Mouse (Mus musculus): ENCODE data around the gene Slc38a1. TPM values are rescaled to one million over a fixed set of nuclear protein-coding genes. Genes with fewer than 3 reads are reported as not detected.

Slc38a1 gene
- total RNA-seq, 2 experiments from 2014 or later, result 3.1 to 4.1 TPM

DNA sequence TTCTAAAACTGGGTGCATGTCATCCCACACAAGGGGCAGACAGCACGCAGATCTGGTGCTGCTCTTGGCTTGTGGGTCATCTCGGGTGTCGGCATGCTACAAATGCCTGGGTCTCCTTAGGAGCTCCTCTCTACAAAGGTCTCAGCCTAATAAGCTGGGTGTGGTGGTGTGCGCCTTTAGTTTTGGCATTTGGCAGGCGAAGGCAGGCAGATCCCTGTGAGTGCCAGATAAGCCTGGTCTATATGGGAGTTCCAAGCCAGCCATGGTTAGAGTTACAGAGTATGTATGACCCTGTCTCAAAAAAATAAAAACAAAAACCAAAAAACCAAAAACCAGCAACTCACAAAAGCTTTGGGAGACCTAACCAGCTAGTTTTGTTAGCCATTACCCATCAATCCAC is 65.7 kb downstream of the Slc38a1 start:
- intact Hi-C loops (cut with DNase I; ENCODE audit: low total_unique reads), result no loop called here
- no peak for DNase-seq

DNA sequence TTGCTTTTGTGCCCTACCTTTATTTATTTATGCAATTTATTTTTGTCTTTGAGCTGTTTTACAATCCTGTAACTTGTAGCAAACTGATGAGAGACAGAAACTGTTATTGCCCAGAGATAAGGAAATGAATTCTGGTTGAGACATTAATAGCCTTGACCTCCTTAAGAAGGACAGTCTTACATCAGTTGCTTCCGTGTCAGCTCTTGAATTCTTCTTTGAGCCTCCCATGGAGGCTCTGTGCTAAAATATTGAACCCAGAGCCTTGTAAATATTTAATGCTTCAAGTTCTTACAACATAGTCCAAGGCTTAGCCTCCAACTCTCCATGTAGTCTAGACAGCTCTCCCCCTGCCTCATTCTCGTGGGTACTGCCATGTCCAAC is 73.7 kb downstream of the Slc38a1 start:
- intact Hi-C loops (cut with DNase I; ENCODE audit: low total_unique reads), result loop anchor here (5.0 kb wide), 1 partner anchor 93 kb away; no protein-coding TSS in a partner anchor
- DNase-seq, result no peak

DNA sequence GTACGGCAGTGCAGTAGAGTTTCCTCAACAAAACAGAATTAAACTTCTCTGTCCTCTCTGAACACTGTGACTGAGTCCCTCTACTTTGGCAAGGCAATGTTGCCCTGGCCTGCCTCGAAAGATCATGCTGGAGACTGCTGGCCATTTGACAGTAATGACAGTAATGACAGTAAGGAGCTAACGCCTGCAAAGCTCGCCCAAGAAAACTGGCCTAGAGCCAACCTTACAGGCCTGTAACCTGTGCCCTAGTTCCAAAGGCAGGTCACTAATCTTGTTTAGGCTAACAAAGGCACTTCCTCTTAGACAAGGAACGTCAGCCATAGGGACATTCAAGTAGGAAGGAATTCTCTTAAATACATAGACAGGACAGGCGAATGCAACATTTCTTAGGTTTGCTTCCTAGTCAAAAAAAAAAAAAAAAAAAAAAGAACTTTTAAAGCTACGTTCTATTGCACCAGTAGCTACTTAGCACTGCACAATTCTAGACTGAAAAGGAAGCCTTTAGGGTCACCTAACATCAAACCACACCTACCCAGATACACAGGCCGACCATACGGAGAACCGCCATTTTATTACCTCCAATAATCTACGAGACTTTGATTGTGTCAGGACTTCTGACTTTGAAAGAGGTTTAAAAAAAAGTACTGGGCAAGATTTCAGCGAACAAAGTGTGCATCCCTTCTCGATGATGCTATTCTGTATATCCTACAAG is 74.3 kb downstream of the Slc38a1 start:
- intact Hi-C loops (cut with DNase I; ENCODE audit: low total_unique reads), result loop anchor here (5.0 kb wide), 1 partner anchor 94 kb away; no protein-coding TSS in a partner anchor
- DNase-seq, result no peak

DNA sequence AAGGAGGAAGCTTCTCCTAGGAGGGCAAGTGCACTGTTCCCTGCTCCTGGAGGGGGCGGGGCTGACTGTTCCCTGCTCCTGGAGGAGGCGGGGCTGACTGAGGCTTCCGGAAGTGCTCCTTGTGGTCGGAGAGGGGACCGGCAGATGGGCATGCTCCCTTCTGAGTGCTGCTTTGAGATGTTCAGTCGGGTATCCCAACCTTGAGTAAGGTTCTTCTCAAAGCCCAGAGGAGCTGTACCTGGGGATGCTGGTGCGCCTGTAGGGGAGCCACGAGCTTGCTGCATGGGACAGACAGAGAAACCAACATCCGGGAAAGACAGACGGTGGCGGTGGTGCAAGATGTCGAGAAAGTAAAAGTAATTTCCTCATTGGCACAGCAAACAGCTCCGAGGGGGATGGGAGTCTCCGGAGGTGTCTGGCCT is 75.9 kb downstream of the Slc38a1 start:
- DNase-seq, result peak; percentile 56

DNA sequence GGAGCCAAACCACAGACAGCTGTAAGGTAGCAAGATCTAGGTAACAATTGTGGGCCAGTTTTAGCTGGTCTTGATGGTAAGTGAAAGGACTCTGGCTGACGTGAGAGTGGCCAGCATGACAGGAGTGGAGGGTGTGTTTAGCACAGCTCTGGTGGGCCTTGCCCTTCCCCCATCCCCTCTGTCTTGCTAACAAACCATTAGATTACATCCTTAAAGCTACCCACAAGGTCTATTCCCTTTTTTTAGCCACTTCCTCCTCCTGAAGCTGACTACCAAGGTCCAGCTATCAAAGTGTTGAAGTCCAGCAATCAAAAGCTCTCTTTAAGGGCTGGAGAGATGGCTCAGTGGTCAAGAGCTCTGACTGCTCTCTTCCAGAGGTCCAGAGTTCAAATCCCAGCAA is 78.9 kb downstream of the Slc38a1 start:
- DNase-seq, result no peak
- intact Hi-C loops (cut with DNase I; ENCODE audit: low total_unique reads), result no loop called here

More for the DNA sequence above, 75.9 kb downstream of the Slc38a1 start:
- intact Hi-C loops (cut with DNase I; ENCODE audit: low total_unique reads), result loop anchor here (5.0 kb wide), 1 partner anchor 95 kb away; no protein-coding TSS in a partner anchor

DNA sequence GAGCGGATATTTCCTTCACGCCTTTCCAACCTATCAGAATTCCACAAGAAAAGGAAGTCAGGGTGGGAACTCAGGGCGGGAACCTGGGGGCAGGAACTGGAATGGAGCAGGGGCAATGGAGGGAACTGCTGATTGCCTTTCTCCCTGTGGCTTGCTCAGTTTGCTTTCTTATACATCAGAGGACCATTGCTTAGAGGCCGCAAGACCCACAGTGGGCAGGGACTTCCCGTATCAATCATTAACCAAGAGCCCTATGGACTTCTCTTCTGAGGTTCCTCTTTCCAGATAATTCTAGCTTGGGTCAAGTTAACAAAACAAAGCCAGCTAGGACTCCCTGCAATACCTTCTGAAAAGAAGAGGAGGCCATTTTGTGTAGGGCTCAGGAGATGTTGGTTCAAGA is 80.2 kb downstream of the Slc38a1 start:
- intact Hi-C loops (cut with DNase I; ENCODE audit: low total_unique reads), result no loop called here
- no peak for DNase-seq

DNA sequence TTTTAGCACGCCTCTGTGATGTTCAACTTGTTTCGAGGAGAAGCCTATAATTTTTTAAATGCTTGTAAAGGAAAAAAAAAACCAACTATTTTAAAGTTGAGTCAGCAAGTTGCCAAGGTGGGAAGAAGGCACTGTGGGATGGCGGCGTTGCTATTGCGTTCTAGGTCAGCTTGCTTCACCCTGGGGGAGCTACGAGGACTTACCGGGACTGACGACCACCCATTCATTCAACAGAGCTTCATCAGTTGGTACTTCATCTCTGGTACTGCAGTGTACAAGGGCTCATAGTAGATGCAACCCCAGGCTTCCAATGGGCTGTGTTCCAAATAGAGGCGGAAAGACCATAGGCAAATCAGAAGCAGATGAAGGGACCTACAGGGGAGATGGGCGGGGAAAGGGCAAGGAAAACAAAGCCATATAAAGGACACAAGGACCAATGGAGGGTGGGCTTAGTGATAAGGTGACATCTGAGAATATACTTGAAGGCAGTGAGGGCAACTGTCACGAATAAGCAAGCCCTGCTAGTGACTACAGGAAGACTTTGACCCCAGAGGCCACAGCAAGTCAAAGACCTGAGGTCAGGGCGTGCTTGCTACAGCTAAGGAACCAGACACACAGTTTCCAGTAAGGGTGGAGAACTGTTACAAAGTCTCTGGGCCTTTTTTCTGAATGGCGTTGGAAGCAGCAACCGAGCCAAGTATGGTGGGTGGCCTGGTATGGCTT is 82.0 kb downstream of the Slc38a1 start:
- intact Hi-C loops (cut with DNase I; ENCODE audit: low total_unique reads), result no loop called here
- peak; percentile 20 for DNase-seq

DNA sequence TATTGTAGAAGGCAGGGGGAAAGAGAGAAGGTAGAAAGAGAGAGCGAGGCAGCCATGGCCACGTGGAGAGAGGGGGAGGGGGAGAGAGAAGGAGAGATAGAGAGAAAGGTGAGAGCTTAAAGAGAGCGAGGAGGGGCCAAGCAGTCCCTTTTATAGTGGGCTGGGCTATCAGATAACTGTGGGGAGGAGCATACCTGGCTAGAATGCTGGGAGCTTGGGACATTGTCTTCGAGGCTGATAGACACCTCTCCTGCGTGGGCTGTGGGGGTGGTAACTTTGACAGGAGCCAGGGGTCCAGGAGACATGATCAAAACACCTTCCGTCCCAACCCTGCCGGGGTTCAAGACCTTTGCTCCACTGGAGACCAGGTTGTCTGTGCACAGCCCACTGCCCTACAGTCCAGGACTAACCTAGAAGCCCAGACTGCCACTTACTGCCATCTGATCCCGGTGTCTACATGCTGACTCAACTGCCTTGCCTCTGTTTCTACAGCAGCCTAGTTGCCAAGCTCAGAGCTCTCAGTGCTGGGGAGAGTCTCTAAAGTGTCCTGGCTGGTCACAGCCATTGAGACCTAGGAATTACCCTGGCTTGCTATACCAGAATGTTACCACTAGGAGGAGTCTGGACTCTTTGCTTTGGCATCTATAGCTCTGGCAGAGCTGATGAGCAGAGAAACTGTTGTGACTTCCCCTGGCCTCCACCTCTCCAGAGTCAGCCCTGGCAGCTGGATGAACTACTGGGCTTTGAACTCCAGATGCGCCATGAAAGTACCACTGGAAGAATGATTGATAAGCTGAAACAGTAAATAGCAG is 90.9 kb downstream of the Slc38a1 start:
- peak; percentile 23 for DNase-seq
- intact Hi-C loops (cut with DNase I; ENCODE audit: low total_unique reads), result loop anchor here (5.0 kb wide), 1 partner anchor 116 kb away; no protein-coding TSS in a partner anchor

DNA sequence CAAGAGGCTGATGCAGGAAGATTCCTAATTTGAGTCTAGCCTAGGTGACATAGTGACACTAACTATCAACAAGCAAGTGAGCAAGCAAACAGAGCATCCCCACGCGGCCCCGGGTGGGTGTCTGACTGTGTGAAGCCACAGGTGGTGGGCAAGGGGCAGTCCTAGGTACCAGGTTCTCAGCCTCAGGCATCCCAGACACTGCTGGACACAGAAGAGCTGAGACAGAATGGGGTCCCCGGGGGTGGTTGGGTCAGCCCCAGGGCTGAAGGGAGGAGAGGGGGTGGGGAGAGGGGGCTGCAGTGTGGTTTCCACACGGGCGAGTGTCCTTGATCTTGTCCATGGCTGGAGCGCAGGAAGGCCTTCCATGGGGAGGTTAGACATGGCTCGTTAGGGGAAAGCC is 91.6 kb downstream of the Slc38a1 start:
- intact Hi-C loops (cut with DNase I; ENCODE audit: low total_unique reads), result loop anchor here (5.0 kb wide), 1 partner anchor 116 kb away; no protein-coding TSS in a partner anchor
- DNase-seq, result no peak

DNA sequence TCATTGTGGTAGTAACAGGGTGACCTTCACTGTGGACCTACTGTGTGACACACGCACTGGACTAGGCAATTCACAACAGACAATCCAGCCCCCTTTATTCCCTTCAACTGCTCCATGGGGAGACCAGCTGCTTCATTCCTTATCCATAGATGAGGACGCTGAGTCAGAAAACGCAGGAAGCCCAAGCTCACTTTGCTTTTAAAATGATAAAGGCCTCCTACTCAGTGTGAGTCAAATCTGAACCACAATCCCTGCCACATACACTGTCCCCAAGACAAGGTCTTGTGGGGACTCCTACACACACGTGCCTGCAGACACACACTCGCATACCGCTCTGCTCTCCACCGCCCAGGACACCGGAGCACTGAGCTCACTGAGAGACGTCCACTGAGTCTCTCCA is 94.3 kb downstream of the Slc38a1 start:
- intact Hi-C loops (cut with DNase I; ENCODE audit: low total_unique reads), result loop anchor here (10.0 kb wide), 1 partner anchor 406 kb away; no protein-coding TSS in a partner anchor

DNA sequence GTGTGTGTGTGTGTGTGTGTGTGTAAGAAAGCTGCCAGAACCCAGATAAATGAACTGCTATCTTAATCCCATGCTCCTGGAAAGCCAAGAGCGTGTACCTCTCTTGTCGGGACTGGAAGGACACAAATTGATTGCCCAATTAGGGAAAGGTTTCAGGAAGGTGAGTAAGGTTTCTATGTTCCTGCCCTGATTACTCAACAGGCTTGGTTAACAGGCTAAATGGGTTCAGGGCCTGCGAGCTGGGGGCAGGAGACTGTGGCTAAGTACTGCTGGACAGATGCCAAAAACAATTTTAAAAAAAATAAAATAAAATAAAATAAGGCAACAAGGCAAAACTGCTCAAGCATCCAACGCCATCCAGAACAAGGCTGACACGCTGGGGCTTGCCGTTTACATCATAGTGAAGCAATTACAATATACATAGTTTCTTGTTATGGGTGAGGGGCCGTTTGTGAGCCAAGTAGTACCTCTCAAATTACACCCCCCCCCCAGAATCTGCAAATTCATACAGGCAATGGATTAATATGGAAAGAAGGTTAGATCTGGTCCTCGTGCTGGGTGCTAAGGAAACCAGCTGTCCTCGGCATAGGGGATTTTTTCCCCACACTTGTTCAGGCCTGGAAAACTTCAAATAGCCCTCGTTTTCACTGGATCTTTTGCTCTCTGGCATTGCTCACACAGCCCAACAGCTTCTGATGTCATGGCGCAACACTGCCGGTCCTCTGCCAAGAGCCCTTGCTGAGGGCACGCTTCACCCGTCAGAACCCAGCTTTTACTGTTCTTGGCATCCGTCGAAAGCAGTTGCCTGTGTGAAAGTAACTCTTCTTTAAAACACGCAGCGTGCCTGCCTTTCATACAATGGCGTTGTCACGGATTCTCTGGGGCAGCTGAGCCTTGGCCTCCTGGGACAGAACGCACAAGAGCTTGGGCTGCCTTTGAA is 95.2 kb downstream of the Slc38a1 start:
- intact Hi-C loops (cut with DNase I; ENCODE audit: low total_unique reads), result loop anchor here (10.0 kb wide), 1 partner anchor 407 kb away; no protein-coding TSS in a partner anchor
- DNase-seq, result peak; percentile 55

More for the DNA sequence above, 94.3 kb downstream of the Slc38a1 start:
- no peak for DNase-seq

DNA sequence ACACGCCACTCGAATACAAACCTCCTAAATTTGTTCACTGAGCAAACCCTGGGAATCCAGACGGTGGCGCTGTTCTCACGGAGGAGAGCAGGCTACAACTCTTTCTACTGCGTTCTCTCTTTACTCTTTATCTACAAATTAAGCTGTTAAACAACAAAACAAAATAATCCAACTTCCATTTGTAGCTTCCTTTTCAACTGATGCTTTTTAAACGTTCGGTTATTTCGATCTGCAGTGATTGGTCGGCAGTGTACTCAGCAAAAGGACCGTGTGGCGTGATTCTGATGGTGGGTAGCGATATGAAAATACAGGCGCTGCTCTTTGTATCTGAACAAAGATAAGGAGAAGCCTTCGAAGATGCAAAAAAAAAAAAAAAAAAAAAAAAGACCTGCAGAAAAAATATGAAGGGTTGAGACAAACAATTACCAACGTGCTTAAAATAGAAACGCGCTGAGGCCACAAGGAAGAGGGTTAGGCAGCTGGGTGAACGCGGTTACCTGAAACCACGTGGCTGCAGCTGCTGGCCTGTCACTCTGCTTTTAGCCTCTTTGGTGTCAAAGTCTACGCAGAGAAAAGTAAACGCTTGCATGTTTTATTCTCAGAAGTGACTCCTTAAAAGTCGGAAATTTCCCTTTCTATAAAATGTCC is 99.4 kb downstream of the Slc38a1 start:
- peak; percentile 59 for DNase-seq
- intact Hi-C loops (cut with DNase I; ENCODE audit: low total_unique reads), result loop anchor here (10.0 kb wide), 1 partner anchor 411 kb away; no protein-coding TSS in a partner anchor

DNA sequence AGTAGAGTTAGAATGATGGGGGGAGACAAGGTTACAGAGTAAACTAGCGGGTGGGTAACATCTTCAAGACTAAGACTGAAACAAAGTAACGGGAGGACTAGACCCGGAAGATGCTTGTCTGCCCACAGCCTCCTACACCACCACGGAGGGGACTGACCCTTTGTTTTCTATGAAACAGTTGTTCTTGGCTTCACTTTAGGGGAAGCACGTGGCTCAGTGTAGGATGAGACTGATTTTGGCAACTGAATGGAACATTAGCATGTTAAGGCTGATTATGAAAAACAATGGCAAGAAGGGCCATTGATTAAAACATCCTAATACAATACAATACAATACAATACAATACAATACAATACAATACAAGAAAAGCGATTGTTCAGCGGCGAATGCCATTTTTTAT is 100.6 kb downstream of the Slc38a1 start:
- intact Hi-C loops (cut with DNase I; ENCODE audit: low total_unique reads), result loop anchor here (10.0 kb wide), 1 partner anchor 413 kb away; no protein-coding TSS in a partner anchor
- DNase-seq, result no peak

DNA sequence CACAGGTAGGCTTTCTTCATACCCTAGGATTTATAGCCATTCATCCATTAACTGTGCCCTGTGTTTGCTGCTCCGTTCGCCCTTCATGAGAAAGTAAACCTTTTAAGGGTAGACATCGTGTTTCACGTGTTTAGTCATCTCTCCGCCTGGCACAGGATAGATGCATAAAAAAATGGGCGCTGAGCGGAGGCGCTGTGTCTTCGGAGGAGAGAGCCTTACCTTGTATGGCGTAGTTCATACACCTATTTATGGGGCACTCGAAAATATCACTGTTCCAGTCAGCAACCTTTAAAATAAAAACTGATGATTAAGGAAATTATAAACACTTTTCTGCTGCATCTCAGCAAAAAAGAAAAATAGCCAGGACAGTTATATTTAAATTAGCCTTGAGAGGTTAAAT is 105.4 kb downstream of the Slc38a1 start:
- DNase-seq, result no peak
- intact Hi-C loops (cut with DNase I; ENCODE audit: low total_unique reads), result no loop called here

DNA sequence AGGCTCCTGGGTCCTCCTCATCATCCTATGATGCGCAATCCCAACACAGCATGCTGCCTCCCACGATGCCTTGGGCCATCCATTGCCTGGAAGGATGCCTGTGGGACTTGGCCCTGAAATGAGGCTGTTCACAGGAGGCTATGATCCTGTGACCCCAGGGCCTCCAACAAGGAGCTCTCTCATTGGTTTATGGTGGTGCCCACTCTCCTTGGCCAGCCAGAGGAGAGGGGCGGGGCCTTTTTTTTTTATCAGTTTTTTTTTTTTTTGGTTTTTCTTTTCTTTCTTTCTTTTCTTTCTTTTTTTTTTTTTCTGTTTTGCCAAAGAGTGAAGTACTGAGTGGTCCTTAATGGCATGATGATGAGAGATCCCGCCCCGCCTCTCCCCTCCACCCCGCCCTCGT is 106.3 kb downstream of the Slc38a1 start:
- intact Hi-C loops (cut with DNase I; ENCODE audit: low total_unique reads), result no loop called here
- no peak for DNase-seq

DNA sequence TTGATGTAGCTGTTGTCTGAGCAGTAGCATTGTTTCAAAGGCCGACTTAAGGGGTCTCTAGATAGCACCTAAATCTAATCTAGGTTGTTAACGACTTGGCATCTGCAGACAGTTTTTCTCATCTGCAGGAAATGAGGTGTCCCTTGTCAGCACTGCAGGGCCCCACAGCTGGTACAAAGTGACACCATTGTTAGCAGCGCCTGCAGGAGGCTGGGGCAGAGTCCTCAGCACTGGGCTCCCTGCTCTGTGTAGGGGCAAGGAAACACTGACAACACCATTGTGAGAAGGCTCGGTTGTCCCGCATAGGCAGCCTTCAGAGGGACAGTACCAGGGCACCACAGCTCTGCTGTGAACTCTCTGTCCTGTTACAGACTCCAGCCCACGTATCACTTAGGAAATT is 115.0 kb downstream of the Slc38a1 start:
- DNase-seq, result no peak
- intact Hi-C loops (cut with DNase I; ENCODE audit: low total_unique reads), result no loop called here

DNA sequence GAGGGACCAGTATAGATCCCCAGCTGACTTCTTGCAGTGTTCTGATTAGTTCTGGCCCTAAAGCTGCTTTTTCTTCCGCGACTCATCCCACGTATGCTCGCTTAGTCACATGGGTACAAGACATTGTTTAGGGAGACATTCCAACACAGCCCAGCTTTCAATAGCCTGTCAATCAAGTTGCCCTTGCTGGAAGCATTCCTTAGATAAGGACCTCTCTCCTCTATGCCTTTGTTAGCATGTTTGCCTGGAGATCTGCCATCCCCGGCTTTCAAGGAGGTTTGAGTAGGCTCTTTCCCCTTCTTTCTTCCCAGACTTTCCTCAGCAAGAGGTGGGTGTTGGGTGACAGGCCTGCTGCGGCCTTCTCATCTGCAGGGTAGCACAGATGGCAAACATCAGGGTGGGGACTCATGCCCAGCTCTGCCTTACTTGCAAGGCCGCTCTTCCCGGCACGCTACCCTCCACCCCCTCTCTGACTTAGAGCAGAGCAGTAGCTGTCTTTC is 118.4 kb downstream of the Slc38a1 start:
- intact Hi-C loops (cut with DNase I; ENCODE audit: low total_unique reads), result no loop called here
- DNase-seq, result no peak

Measured in gastrocnemius, postnatal 14 days (tissue).